Mouse (Mus musculus) embryonic facial prominence, embryonic 11.5 days (tissue): Measurements from ENCODE around the gene Gjb4. TPM values are rescaled to one million over a fixed set of nuclear protein-coding genes. Genes with fewer than 3 reads are reported as not detected.

Source experiments
- ATAC-seq: fragments of 200-750 bp; cut with Nextera tagmentation; replicated peaks from 2 replicates; pipeline ENCODE4 v1.8.0; 2017; ENCODE audit warnings: low read depth; ENCODE audit not compliant: insufficient number of reproducible peaks, low FRiP score, low TSS enrichment
- DNase-seq: peaks from one replicate; pipeline ENCODE4 v3.0.0-alpha.2; 2015; ENCODE audit warnings: low spot score
- H3K27ac ChIP-seq: fragments of 300-500 bp; sonication (generic); replicated peaks from 2 replicates; pipeline ENCODE4 v1.5.1; 2014; ENCODE audit warnings: mild to moderate bottlenecking, low read depth, low read length, control low read depth
- H3K27me3 ChIP-seq: fragments of 300-500 bp; sonication (generic); 2 replicates; pipeline ENCODE4 v1.6.1; 2014; ENCODE audit warnings: mild to moderate bottlenecking, low read length, moderate library complexity, mixed read lengths; ENCODE audit not compliant: control insufficient read depth, insufficient read depth
- H3K36me3 ChIP-seq: fragments of 300-500 bp; sonication (generic); replicated peaks from 2 replicates; pipeline ENCODE4 v1.6.1; 2014; ENCODE audit warnings: low read depth, mild to moderate bottlenecking, low read length, moderate library complexity, mixed read lengths; ENCODE audit not compliant: control insufficient read depth, insufficient read depth
- H3K4me1 ChIP-seq: fragments of 300-500 bp; sonication (generic); 2 replicates; pipeline ENCODE4 v1.6.1; 2014; ENCODE audit warnings: low read length, mixed read lengths; ENCODE audit not compliant: control insufficient read depth, insufficient read depth
- H3K4me2 ChIP-seq: fragments of 300-500 bp; sonication (generic); 2 replicates; pipeline ENCODE4 v1.6.1; 2014; ENCODE audit warnings: low read depth, mild to moderate bottlenecking, control low read depth, low read length, moderate library complexity
- H3K4me3 ChIP-seq: fragments of 300-500 bp; sonication (generic); 2 replicates; pipeline ENCODE4 v1.5.1; 2014; ENCODE audit warnings: low read depth, low read length, control low read depth
- H3K9ac ChIP-seq: fragments of 300-500 bp; sonication (generic); replicated peaks from 2 replicates; pipeline ENCODE4 v1.6.1; 2014; ENCODE audit warnings: mild to moderate bottlenecking, control low read depth, low read length
- H3K9me3 ChIP-seq: fragments of 300-500 bp; sonication (generic); replicated peaks from 2 replicates; pipeline ENCODE4 v1.6.1; 2016; ENCODE audit warnings: mild to moderate bottlenecking, low read length, inconsistent platforms, mixed read lengths; ENCODE audit not compliant: control insufficient read depth
- WGBS: fragments of 180-500 bp; shearing (Covaris S2); extraction: QIAGEN DNeasy Blood & Tissue Kit; methylation state at CpG from one replicate; pipeline ENCODE4 v1.1.7; 2014; 5-methylcytosine and 5-hydroxymethylcytosine counted together
- polyA plus RNA-seq: library from polyadenylated mRNA; unstranded; fragments of >200 nt; fragmentation: Nextera tagmentation; extraction: Ambion mirVana; gene quantifications from 2 replicates; pipeline ENCODE4 v1.2.1, GENCODE M21; 2014

Gjb4 gene
- polyA plus RNA-seq, 1 experiment from 2014 or later, result 0.18 TPM

- no peaks in the 10 kb centered on the region for H3K36me3 ChIP-seq
- H3K4me2 ChIP-seq, result no peak overlapping the region
- no peak overlapping the region for H3K9ac ChIP-seq
- no peaks in the 10 kb centered on the region for H3K9me3 ChIP-seq
- ATAC-seq (no peak), DNase-seq (no peak)
- no peak overlapping the region for H3K27ac ChIP-seq
- peaks cover 25% of the 10 kb centered on the region for H3K27me3 ChIP-seq
- H3K4me3 ChIP-seq, result no peak overlapping the region
- WGBS, result 73% methylated on average over 6 of the region's 6 CpGs
- H3K4me1 ChIP-seq, result peaks cover 4% of the 10 kb centered on the region
These were observed 26.1 kb downstream of the Gjb4 start for GRCm38 (mm10) chr4:127327749-127328148.

- 60% methylated on average over 7 of the region's 7 CpGs for WGBS
- ATAC-seq (no peak), DNase-seq (no peak)
- Histone ChIP-seq H3K9ac (no peak overlapping the region), H3K36me3 (no peaks in the 10 kb centered on the region), H3K4me1 (peaks cover 4% of the 10 kb centered on the region), H3K9me3 (no peaks in the 10 kb centered on the region), H3K27me3 (peaks cover 25% of the 10 kb centered on the region), H3K4me2 (no peak overlapping the region), H3K27ac (no peak overlapping the region), H3K4me3 (no peak overlapping the region)
These were observed 26.6 kb downstream of the Gjb4 start for GRCm38 (mm10) chr4:127327258-127327657.

GRCm38 (mm10) chr4:127325276-127325675, 28.6 kb downstream of the Gjb4 start:
- ATAC-seq (no peak), DNase-seq (no peak)
- Histone ChIP-seq H3K27me3 (peaks cover 8% of the 10 kb centered on the region), H3K9me3 (no peaks in the 10 kb centered on the region), H3K4me1 (peaks cover 3% of the 10 kb centered on the region), H3K9ac (no peak overlapping the region), H3K36me3 (no peaks in the 10 kb centered on the region), H3K4me2 (no peak overlapping the region), H3K4me3 (no peak overlapping the region), H3K27ac (no peak overlapping the region)
- 85% methylated on average over 5 of the region's 5 CpGs for WGBS

DNA sequence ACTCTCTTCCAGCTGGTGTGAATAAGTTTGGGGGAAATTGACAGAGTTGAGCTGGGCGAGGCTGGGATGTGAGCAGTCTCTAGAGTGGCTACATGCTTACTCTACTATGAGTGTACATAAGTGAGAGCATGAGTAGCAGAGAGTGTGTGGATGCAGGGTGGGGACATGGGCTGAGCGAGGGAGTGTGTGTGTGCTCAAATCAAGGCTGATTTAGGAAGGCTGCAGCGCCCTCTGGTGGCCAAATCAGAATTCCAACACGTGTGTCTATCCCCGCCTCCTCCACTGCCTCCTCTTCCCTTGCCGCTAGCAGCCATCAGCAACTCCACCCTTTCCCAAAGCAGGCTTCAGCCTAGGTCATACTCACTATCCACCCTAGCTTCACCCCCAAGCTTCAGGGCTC, 29.1 kb downstream of the Gjb4 start:
- H3K27me3 ChIP-seq, result peaks cover 3% of the 10 kb centered on the region
- ATAC-seq (0 out of 2 replicates have a peak, but pooled peaks have one; percentile 34), DNase-seq (peak; percentile 93)
- no peak overlapping the region for H3K9ac ChIP-seq
- H3K36me3 ChIP-seq, result no peaks in the 10 kb centered on the region
- 5% methylated on average over 6 of the region's 6 CpGs for WGBS
- no peak overlapping the region for H3K4me3 ChIP-seq
- no peaks in the 10 kb centered on the region for H3K9me3 ChIP-seq
- no peaks in the 10 kb centered on the region for H3K4me1 ChIP-seq
- no peak overlapping the region for H3K27ac ChIP-seq
- H3K4me2 ChIP-seq, result no peak overlapping the region

GRCm38 (mm10) chr4:127324296-127324695, 29.6 kb downstream of the Gjb4 start:
- H3K36me3 ChIP-seq, result no peaks in the 10 kb centered on the region
- 77% methylated on average over 10 of the region's 10 CpGs for WGBS
- no peak for ATAC-seq

GRCm38 (mm10) chr4:127323651-127324050, 30.2 kb downstream of the Gjb4 start:
- H3K36me3 ChIP-seq, result no peaks in the 10 kb centered on the region
- no peak overlapping the region for H3K9ac ChIP-seq
- DNase-seq (no peak), ATAC-seq (no peak)
- H3K4me2 ChIP-seq, result no peak overlapping the region
- WGBS, result 89% methylated on average over 3 of the region's 3 CpGs
- no peaks in the 10 kb centered on the region for H3K4me1 ChIP-seq
- no peaks in the 10 kb centered on the region for H3K27me3 ChIP-seq
- no peak overlapping the region for H3K27ac ChIP-seq
- H3K9me3 ChIP-seq, result no peaks in the 10 kb centered on the region
- H3K4me3 ChIP-seq, result no peak overlapping the region

More at GRCm38 (mm10) chr4:127324296-127324695, 29.6 kb downstream of the Gjb4 start:
- Histone ChIP-seq H3K4me2 (no peak overlapping the region), H3K27ac (no peak overlapping the region), H3K9me3 (no peaks in the 10 kb centered on the region), H3K4me3 (no peak overlapping the region), H3K27me3 (no peaks in the 10 kb centered on the region; the same call in 1 of the 2 replicates), H3K9ac (no peak overlapping the region), H3K4me1 (no peaks in the 10 kb centered on the region)
- no peak for DNase-seq

- H3K4me2 ChIP-seq, result no peak overlapping the region
- DNase-seq, result peak; percentile 89
- no peaks in the 10 kb centered on the region for H3K4me1 ChIP-seq
- no peaks in the 10 kb centered on the region for H3K9me3 ChIP-seq
- ATAC-seq, result no peak
- H3K4me3 ChIP-seq, result no peak overlapping the region
- H3K27me3 ChIP-seq, result no peaks in the 10 kb centered on the region
- H3K36me3 ChIP-seq, result no peaks in the 10 kb centered on the region
- WGBS, result 7% methylated on average over 3 of the region's 3 CpGs
- H3K9ac ChIP-seq, result no peak overlapping the region
- no peak overlapping the region for H3K27ac ChIP-seq
These were observed 34.3 kb downstream of the Gjb4 start for GRCm38 (mm10) chr4:127319613-127320012.

DNA sequence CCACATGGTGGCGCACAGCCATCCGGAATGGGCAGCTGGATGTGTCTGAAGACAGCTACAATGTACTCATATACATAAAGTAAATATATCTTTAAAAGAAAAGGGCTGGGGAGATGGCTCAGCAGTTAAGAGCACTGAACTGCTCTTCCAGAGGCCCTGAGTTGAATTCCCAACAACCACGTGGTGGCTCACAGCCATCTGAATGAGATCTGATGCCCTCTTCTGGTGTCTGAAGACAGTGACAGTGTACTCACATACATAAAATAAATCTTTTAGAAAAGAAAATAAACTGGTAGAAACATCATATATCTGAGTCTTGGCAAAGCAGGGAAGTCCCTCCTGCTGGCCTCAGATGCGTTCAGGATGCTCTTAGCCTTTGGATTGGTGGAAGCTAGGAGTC, 36.7 kb downstream of the Gjb4 start:
- WGBS, result 61% methylated on average over 4 of the region's 4 CpGs
- no peak overlapping the region for H3K9ac ChIP-seq
- ATAC-seq (no peak), DNase-seq (no peak)
- H3K4me2 ChIP-seq, result no peak overlapping the region
- no peak overlapping the region for H3K27ac ChIP-seq
- H3K4me1 ChIP-seq, result no peaks in the 10 kb centered on the region
- H3K36me3 ChIP-seq, result no peaks in the 10 kb centered on the region
- peaks cover 6% of the 10 kb centered on the region; the same call in 1 of the 2 replicates for H3K27me3 ChIP-seq
- no peaks in the 10 kb centered on the region for H3K9me3 ChIP-seq
- H3K4me3 ChIP-seq, result no peak overlapping the region
